Mouse (Mus musculus) heart, postnatal 0 days (tissue): ENCODE data around the gene Chrne.
A peak's percentile ranks its signal among the peaks of the same experiment; 100 is the strongest.

Source experiments
- CTCF ChIP-seq: IDR thresholded peaks from 2 replicates; pipeline ENCODE4 v1.5.1; 2016; ENCODE audit warnings: antibody characterized with exemption, control low read depth, low read depth
- EP300 ChIP-seq: IDR thresholded peaks from 2 replicates; pipeline ENCODE4 v1.6.1; 2016; ENCODE audit warnings: antibody characterized with exemption, low read depth

DNA sequence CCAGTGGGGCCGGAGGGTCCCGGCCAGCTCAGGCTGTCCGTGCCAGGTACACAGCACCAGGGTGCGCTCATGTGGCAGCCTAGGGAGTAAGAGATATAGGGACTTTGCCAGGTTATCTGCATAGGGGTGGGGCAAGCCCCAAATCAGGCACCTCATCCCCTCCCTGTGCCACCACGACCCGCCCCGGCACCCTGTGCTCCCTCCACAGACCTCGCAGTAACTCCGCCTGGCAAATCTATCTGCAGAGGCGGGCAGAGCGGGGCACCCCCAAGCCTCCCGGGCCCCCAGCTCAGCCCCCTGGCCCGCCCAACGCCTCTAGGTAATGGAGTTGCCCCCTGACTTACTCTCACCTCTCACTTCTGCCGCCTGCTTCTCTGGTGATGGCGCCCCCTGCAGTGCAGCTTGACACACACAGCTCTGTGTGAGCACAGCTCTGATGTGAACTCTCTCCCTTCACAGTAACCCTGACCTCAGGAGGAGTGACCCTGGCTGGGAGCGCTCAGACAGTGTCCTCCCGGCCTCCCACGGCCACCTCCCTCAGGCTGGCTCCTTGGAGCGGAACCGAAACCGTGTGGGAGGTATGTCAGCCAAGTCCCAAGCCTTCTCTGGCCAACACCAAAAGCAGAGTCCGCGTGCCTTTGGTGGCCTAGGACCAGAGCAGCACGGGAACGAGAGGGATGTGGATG is 10.5 kb downstream of the Chrne start:
- TF ChIP-seq CTCF (peak; percentile 35), EP300 (no peak)
